In the genomic region with DNA sequence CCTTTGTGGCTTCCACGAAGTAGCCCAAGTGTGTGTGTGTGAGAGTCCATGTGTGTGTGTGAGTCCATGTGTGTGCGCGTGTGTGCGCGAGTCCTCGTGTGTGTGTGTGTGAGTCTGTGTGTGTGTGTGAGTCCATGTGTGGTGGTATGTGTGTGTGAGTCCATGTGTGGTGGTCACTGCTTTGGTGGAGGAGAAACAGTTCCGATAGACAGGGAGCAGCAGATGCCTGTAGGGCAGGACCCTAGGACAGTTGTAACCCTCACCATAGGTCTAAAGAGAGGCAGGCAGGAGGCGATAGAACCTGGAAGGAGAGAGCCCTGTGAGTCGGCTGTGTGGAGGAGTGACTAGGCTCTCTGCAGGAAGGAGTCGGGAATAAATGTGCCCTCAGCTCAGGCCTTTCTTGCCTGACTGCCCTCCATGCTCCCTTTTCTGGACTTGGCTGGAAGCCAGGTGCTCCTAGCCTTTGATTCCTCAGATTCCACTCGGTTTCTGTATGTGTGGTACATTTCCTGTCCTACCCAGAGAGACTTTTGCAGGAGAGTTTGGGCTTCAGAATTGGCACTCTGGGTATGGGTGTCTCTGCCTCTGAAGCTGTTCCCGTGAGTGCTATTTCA, we compare ENCODE assay signal across 9 mouse cellular contexts. TPM values are rescaled to one million over a fixed set of nuclear protein-coding genes. Genes with fewer than 3 reads are reported as not detected.
DNase-seq lines count a peak whose midpoint lies in the region; ATAC-seq lines count a peak whose summit lies in the region.
"Had no signal": no experiment of that assay in that cellular context is flagged by ENCODE, and none has a peak within 500 bp of the region (broad histone marks: within the 10 kb centered on the region; RNA-seq: fewer than 3 reads in every experiment).

No protein-coding gene starts in this region.

- no peaks in the 10 kb centered on the region for H3K9me3 ChIP-seq in midbrain, embryonic 15.5 days

- no peak overlapping the region for H3K9ac ChIP-seq in midbrain, embryonic 15.5 days

- H3K4me2 ChIP-seq in midbrain, embryonic 15.5 days = no peak overlapping the region

- ATAC-seq in CD4-positive, CD25-positive, alpha-beta regulatory T cell, adult 4 months = no peak
- ATAC-seq in midbrain, embryonic 15.5 days (replicated peaks) = no peak

- WGBS in midbrain, embryonic 15.5 days = 81% methylated on average over 12 of the region's 12 CpGs

- peak; percentile 17 to 22 for DNase-seq in cerebellum, adult 18-20 months
- DNase-seq in cerebellum, adult 11 months = no peak
- peak; percentile 23 for DNase-seq in left cerebral cortex, postnatal 4 days
- no peak for DNase-seq in left cerebral cortex, adult 11 months (ENCODE audit: low spot score)
- peak; percentile 21 for DNase-seq in cerebellum, postnatal 36 days
- DNase-seq in kidney, postnatal 10 days = peak; percentile 86
- DNase-seq: layer of hippocampus, postnatal 36 days had no signal

- intact Hi-C loops in left cerebral cortex, postnatal 4 days (cut with DNase I) = loop anchor here (10.0 kb wide), 1 partner anchor 214 kb away; no protein-coding TSS in a partner anchor

- H3K36me3 ChIP-seq in midbrain, embryonic 15.5 days (replicated peaks) = 0 out of 2 replicates have a peak, but pooled peaks cover 6% of the 10 kb centered on the region

- no peak overlapping the region for H3K4me3 ChIP-seq in midbrain, embryonic 15.5 days

- no peaks in the 10 kb centered on the region for H3K27me3 ChIP-seq in midbrain, embryonic 15.5 days (replicated peaks)

- no peaks in the 10 kb centered on the region for H3K4me1 ChIP-seq in midbrain, embryonic 15.5 days

- no peak overlapping the region for H3K27ac ChIP-seq in midbrain, embryonic 15.5 days

RNA-seq across cellular contexts. Expression of a gene that starts 5.0 kb away (rescaled TPM):
- total RNA-seq in left cerebral cortex, postnatal 4 days (2021) = not detected
- 10 to 100 TPM; 92.7 to 95.9 TPM for polyA plus RNA-seq in CD4-positive, CD25-positive, alpha-beta regulatory T cell, adult 4 months (2017; shearing (Covaris generic))
- 0.18 TPM in 1 of 2 replicates, not detected in the other for polyA plus RNA-seq in midbrain, embryonic 15.5 days (2015; fragmentation: Nextera tagmentation; extraction: Ambion mirVana)
- total RNA-seq: layer of hippocampus, postnatal 36 days had no signal

RNA-seq across cellular contexts. Expression of a gene that starts 42.2 kb away (rescaled TPM):
- total RNA-seq in left cerebral cortex, postnatal 4 days (2021) = 10 to 100 TPM; 24.2 to 25.3 TPM
- 10 to 100 TPM; 83.5 to 93.7 TPM for polyA plus RNA-seq in CD4-positive, CD25-positive, alpha-beta regulatory T cell, adult 4 months (2017; shearing (Covaris generic))
- 45.9 and 47.2 TPM in 2 replicates for polyA plus RNA-seq in midbrain, embryonic 15.5 days (2015; fragmentation: Nextera tagmentation; extraction: Ambion mirVana)

RNA-seq across cellular contexts. Expression of a gene that starts 44.4 kb away (rescaled TPM):
- total RNA-seq in left cerebral cortex, postnatal 4 days (2021) = under 1 TPM; 0.44 to 0.66 TPM
- 100 to 1,000 TPM; 102 to 104 TPM for polyA plus RNA-seq in CD4-positive, CD25-positive, alpha-beta regulatory T cell, adult 4 months (2017; shearing (Covaris generic))
- 1.0 and 1.1 TPM in 2 replicates for polyA plus RNA-seq in midbrain, embryonic 15.5 days (2015; fragmentation: Nextera tagmentation; extraction: Ambion mirVana)

Comparison
In these comparisons a context has a peak if more than half of its experiments do, and no peak if none do; other contexts are left out.
1. DNase-seq: peak in cerebellum, adult 18-20 months (2 of 2), left cerebral cortex, postnatal 4 days (single experiment), cerebellum, postnatal 36 days (2 of 2) and kidney, postnatal 10 days (single experiment); none in cerebellum, adult 11 months (single experiment) and left cerebral cortex, adult 11 months (single experiment).
2. RNA of a gene that starts 5.0 kb away (polyA plus RNA-seq): 92.7 to 95.9 TPM in CD4-positive, CD25-positive, alpha-beta regulatory T cell, adult 4 months; 0.18 TPM in midbrain, embryonic 15.5 days; every median in the first group is over 10 times any median in the second.
3. RNA of a gene that starts 44.4 kb away (polyA plus RNA-seq): 102 to 104 TPM in CD4-positive, CD25-positive, alpha-beta regulatory T cell, adult 4 months; 1.0 to 1.1 TPM in midbrain, embryonic 15.5 days; every median in the first group is over 10 times any median in the second.